ENCODE assay signal across 8 mouse cellular contexts in the genomic region with DNA sequence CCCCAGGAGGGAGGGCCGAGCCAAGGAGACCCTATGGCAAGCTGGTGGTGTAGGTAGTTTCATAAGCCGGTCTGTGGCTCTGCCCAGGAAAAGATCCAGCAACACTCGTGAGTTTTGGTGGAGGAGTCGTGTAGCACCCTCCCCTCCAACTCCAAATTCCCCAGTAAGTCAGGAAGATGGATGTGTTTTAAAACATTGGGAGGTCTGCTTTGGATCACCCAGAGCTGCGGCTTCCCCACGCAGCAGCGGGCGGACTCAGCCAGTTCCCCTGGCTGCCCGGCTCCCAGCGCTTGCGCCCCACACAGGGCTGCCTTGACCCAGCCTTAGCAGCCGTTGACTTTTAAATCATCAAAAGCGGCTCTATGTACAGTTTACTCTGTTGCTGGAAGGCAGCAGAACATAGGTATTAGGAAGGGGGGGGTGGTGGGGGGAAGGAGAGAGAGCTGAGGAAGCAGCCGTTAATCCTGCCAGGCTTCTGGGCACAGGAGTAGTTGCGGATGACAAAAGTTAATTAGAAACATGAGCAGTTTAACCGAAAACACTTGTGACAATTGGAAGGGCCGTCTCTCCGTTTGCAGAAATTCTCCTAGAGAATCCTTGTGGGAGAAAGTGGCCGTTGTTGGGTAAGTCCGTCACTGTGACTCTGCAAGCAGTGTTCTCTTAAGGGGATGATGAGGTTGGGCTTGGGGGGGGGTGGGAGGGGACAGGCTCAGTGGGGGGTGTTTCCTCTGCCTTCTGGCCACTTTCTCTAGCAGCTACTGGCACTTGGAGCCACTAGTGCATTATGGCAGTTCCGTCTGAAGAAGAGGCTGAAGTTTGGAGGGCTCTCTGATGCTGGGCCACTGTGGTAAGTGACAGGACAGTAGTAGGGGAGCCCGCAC.
A peak's percentile ranks its signal among the peaks of the same experiment; 100 is the strongest.
DNase-seq lines count a peak whose midpoint lies in the region; ATAC-seq lines count a peak whose summit lies in the region.

No protein-coding gene starts in this region.

- peak; percentile 31 to 79 for DNase-seq in adrenal gland, adult (ENCODE audit: inconsistent age in 2 of 2, low spot score in 1 of 2)
- no peak for DNase-seq in adrenal gland, adult 8-10 months
- DNase-seq in right cerebral cortex, adult 18-20 months, result peak; percentile 57
- no peak for DNase-seq in right cerebral cortex, postnatal 25 days
- no peak for DNase-seq in gastrocnemius, postnatal 4 days (ENCODE audit: low spot score in 2 of 2)
- no peak for DNase-seq in right cerebral cortex, postnatal 14 days

- H3K4me1 ChIP-seq in limb, embryonic 12.5 days (replicated peaks), result peaks cover 32% of the 10 kb centered on the region
- H3K4me1 ChIP-seq in neural tube, embryonic 15.5 days, result peaks cover 12% of the 10 kb centered on the region

- no peaks in the 10 kb centered on the region for H3K36me3 ChIP-seq in limb, embryonic 12.5 days
- 0 out of 2 replicates have a peak, but pooled peaks cover 9% of the 10 kb centered on the region for H3K36me3 ChIP-seq in neural tube, embryonic 15.5 days

- peaks cover 13% of the 10 kb centered on the region; the same call in 1 of the 2 replicates for H3K27me3 ChIP-seq in limb, embryonic 12.5 days
- H3K27me3 ChIP-seq in neural tube, embryonic 15.5 days (replicated peaks), result no peaks in the 10 kb centered on the region

- H3K9ac ChIP-seq in limb, embryonic 12.5 days (replicated peaks), result peak overlapping the region; percentile 48; the same call in 1 of the 2 replicates
- H3K9ac ChIP-seq in neural tube, embryonic 15.5 days (replicated peaks), result no peak overlapping the region

- peak overlapping the region; percentile 55 for H3K4me2 ChIP-seq in limb, embryonic 12.5 days
- peak overlapping the region; percentile 32 for H3K4me2 ChIP-seq in neural tube, embryonic 15.5 days

- H3K27ac ChIP-seq in limb, embryonic 12.5 days, result peak overlapping the region; percentile 66
- H3K27ac ChIP-seq in neural tube, embryonic 15.5 days (replicated peaks), result peak overlapping the region; percentile 25; the same call in 1 of the 2 replicates

- peak overlapping the region; percentile 21 for H3K4me3 ChIP-seq in limb, embryonic 12.5 days (replicated peaks)
- H3K4me3 ChIP-seq in neural tube, embryonic 15.5 days (replicated peaks), result no peak overlapping the region

- 4% methylated on average over 22 of the region's 22 CpGs for WGBS in limb, embryonic 12.5 days
- WGBS in neural tube, embryonic 15.5 days, result 22% methylated on average over 22 of the region's 22 CpGs

- no peaks in the 10 kb centered on the region for H3K9me3 ChIP-seq in limb, embryonic 12.5 days
- no peaks in the 10 kb centered on the region for H3K9me3 ChIP-seq in neural tube, embryonic 15.5 days (replicated peaks)

- peak; percentile 81; the same call in 1 of the 2 replicates for ATAC-seq in limb, embryonic 12.5 days (ENCODE audit: insufficient number of reproducible peaks, insufficient read depth, low FRiP score, low TSS enrichment, low read depth)
- peak; percentile 40; the same call in 1 of the 2 replicates for ATAC-seq in neural tube, embryonic 15.5 days (ENCODE audit: low FRiP score)

Comparison
In these comparisons a context has a peak if more than half of its experiments do, and no peak if none do; other contexts are left out.
1. DNase-seq: peak in adrenal gland, adult (2 of 2) and right cerebral cortex, adult 18-20 months (single experiment); none in adrenal gland, adult 8-10 months (single experiment), right cerebral cortex, postnatal 25 days (single experiment), gastrocnemius, postnatal 4 days (0 of 2) and right cerebral cortex, postnatal 14 days (single experiment).